Mouse (Mus musculus) liver, embryonic 12.5 days (tissue): ENCODE data around the gene Ptprc. TPM values are rescaled to one million over a fixed set of nuclear protein-coding genes. Genes with fewer than 3 reads are reported as not detected.

Experiments used
- ATAC-seq: fragments of 200-750 bp; cut with Nextera tagmentation; 2 replicates; pipeline ENCODE4 v1.8.0; 2017; ENCODE audit warnings: moderate number of reproducible peaks, mild to moderate bottlenecking, moderate library complexity
- H3K27ac ChIP-seq: fragments of 300-500 bp; sonication (generic); 2 replicates; pipeline ENCODE4 v1.5.1; 2016; ENCODE audit warnings: mild to moderate bottlenecking
- H3K27me3 ChIP-seq: fragments of 300-500 bp; sonication (generic); replicated peaks from 2 replicates; pipeline ENCODE4 v1.6.1; 2016; ENCODE audit warnings: mild to moderate bottlenecking, moderate library complexity
- H3K36me3 ChIP-seq: fragments of 300-500 bp; sonication (generic); 2 replicates; pipeline ENCODE4 v1.6.1; 2016; ENCODE audit warnings: mild to moderate bottlenecking, moderate library complexity
- H3K4me1 ChIP-seq: fragments of 300-500 bp; sonication (generic); 2 replicates; pipeline ENCODE4 v1.6.1; 2016
- H3K4me2 ChIP-seq: fragments of 300-500 bp; sonication (generic); 2 replicates; pipeline ENCODE4 v1.6.1; 2016; ENCODE audit warnings: mild to moderate bottlenecking, moderate library complexity
- H3K4me3 ChIP-seq: fragments of 300-500 bp; sonication (generic); 2 replicates; pipeline ENCODE4 v1.5.1; 2016; ENCODE audit warnings: mild to moderate bottlenecking, moderate library complexity
- H3K9ac ChIP-seq: fragments of 300-500 bp; sonication (generic); 2 replicates; pipeline ENCODE4 v1.6.1; 2016; ENCODE audit warnings: mild to moderate bottlenecking, moderate library complexity
- H3K9me3 ChIP-seq: fragments of 300-500 bp; sonication (generic); replicated peaks from 2 replicates; pipeline ENCODE4 v1.6.1; 2016; ENCODE audit warnings: mild to moderate bottlenecking, moderate library complexity
- WGBS: fragments of 180-500 bp; shearing (Covaris S2); methylation state at CpG from one replicate; pipeline ENCODE4 v1.1.7; 2016; ENCODE audit not compliant: insufficient replicate concordance; 5-methylcytosine and 5-hydroxymethylcytosine counted together
- polyA plus RNA-seq: library from polyadenylated mRNA; unstranded; fragments of >200 nt; fragmentation: Nextera tagmentation; extraction: Ambion mirVana; gene quantifications from 2 replicates; pipeline ENCODE4 v1.2.1, GENCODE M21; 2016

The Ptprc gene
- polyA plus RNA-seq, 1 experiment from 2014 or later, result 6.0 TPM

- no peak overlapping the region for H3K4me2 ChIP-seq
- ATAC-seq, result no peak
- H3K9me3 ChIP-seq, result no peaks in the 10 kb centered on the region
- H3K27ac ChIP-seq, result no peak overlapping the region
- no peak overlapping the region for H3K4me3 ChIP-seq
- H3K9ac ChIP-seq, result no peak overlapping the region
- no peaks in the 10 kb centered on the region for H3K36me3 ChIP-seq
- WGBS, result 54% methylated on average over 4 of the region's 4 CpGs
- H3K4me1 ChIP-seq, result no peaks in the 10 kb centered on the region
- no peaks in the 10 kb centered on the region for H3K27me3 ChIP-seq
These were observed 151.9 kb downstream of the Ptprc start for GRCm38 (mm10) chr1:138023601-138024000.

GRCm38 (mm10) chr1:138022918-138023295, 152.6 kb downstream of the Ptprc start:
- H3K27ac ChIP-seq, result no peak overlapping the region
- ATAC-seq, result no peak
- H3K4me2 ChIP-seq, result no peak overlapping the region
- no peak overlapping the region for H3K9ac ChIP-seq
- no peaks in the 10 kb centered on the region for H3K36me3 ChIP-seq
- no peak overlapping the region for H3K4me3 ChIP-seq
- no peaks in the 10 kb centered on the region for H3K9me3 ChIP-seq
- no peaks in the 10 kb centered on the region for H3K4me1 ChIP-seq
- WGBS, result 61% methylated on average over 3 of the region's 3 CpGs
- H3K27me3 ChIP-seq, result no peaks in the 10 kb centered on the region

- Histone ChIP-seq H3K4me3 (no peak overlapping the region), H3K27me3 (no peaks in the 10 kb centered on the region), H3K4me2 (no peak overlapping the region), H3K9me3 (no peaks in the 10 kb centered on the region), H3K4me1 (no peaks in the 10 kb centered on the region), H3K36me3 (no peaks in the 10 kb centered on the region), H3K9ac (no peak overlapping the region), H3K27ac (no peak overlapping the region)
- 69% methylated on average over 11 of the region's 11 CpGs for WGBS
- no peak for ATAC-seq
These were observed 153.3 kb downstream of the Ptprc start for GRCm38 (mm10) chr1:138021962-138022917.

Other genes starting within 250 kb of the Ptprc start
- not detected in 2 replicates for gene Atp6v1g3, start 98.0 kb upstream of the Ptprc start, polyA plus RNA-seq